Mouse (Mus musculus) small intestine, adult 10 weeks (tissue): ENCODE measurements around the gene Olfr906. TPM values are rescaled to one million over a fixed set of nuclear protein-coding genes. Genes with fewer than 3 reads are reported as not detected.

Experiments used
- polyA plus RNA-seq: library from polyadenylated mRNA; stranded (reverse); fragments of 350-450 nt; fragmentation: Illumina TruSeq; extraction: RNeasy Lipid Tissue Mini Kit (QIAGEN cat#74804); gene quantifications from one replicate; pipeline ENCODE4 v1.2.3, GENCODE M21; 2014; ENCODE audit warnings: low replicate concordance

Olfr906 gene
- not detected for polyA plus RNA-seq

GRCm38 (mm10) chr9:38486785-38487184 is at the start of gene Olfr906:
Gene Olfr906, plus strand, starts transcription at chr9:38487085.

GRCm38 (mm10) chr9:38447352-38447751 is 39.5 kb upstream of the Olfr906 start, which contains the start of gene Olfr902:
Gene Olfr902, plus strand, starts transcription at chr9:38447652.

GRCm38 (mm10) chr9:38462844-38463243 is 24.0 kb upstream of the Olfr906 start, which contains the start of gene Olfr904:
Gene Olfr904, plus strand, starts transcription at chr9:38463144.

GRCm38 (mm10) chr9:38470807-38471206 is 16.1 kb upstream of the Olfr906 start, which contains the start of gene Olfr905:
Gene Olfr905, plus strand, starts transcription at chr9:38471107.

GRCm38 (mm10) chr9:38495501-38495900 is 8.6 kb downstream of the Olfr906 start, which contains the start of gene Olfr907:
Gene Olfr907, plus strand, starts transcription at chr9:38495801.

DNA sequence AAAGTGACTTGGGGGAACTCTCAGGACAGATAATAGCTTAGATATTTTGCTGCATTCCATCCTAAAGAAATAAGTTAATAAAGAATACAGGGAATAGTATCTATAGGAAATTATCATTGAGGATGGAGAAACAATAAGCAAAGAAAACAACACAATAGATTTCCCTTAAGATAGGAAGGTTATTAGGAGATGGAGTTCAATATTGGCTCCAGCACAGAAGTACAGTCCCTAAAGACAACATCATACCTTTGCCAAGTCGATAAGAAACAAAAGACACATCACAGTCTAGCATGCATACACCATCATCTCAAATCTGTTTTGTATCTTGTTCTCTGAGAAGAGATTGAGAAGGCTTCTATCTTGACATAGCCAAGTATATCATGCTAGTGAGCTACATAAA is 34.4 kb downstream of the Olfr906 start, which contains the start of gene Olfr911-ps1:
TSS of gene Olfr911-ps1 (plus strand) at position 301 of the 400 bp plus-strand sequence.

DNA sequence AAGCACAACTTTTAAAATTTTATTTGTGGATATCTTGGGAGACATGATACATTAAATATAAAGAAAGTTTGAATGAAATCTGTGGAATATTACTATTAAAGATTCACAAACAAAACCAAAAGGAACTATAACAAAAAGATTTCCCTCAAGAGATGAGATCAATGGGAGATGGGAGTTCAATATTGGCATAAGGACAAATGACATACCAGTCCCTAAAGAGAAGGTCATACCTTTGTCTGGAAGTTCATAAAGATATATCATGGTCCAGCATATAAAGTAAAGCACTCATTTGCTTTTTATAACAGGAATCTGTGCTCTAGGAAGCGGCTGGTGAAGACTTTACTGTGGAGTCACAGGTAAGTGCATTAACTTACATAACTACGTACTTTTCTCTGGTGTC is 50.7 kb downstream of the Olfr906 start, which contains the start of gene Olfr910:
TSS of gene Olfr910 (plus strand) at position 301 of the 400 bp plus-strand sequence.

Other genes with a start within 250 kb of the Olfr906 start
- gene Olfr143, start 234.3 kb upstream of the Olfr906 start, polyA plus RNA-seq, result not detected
- gene Olfr895, start 219.2 kb upstream of the Olfr906 start, polyA plus RNA-seq, result not detected
- gene Olfr896-ps1, start 196.0 kb upstream of the Olfr906 start, polyA plus RNA-seq, result not detected
- not detected for gene Olfr25, start 158.0 kb upstream of the Olfr906 start, polyA plus RNA-seq
- not detected for gene Olfr898, start 138.7 kb upstream of the Olfr906 start, polyA plus RNA-seq
- gene Olfr250, start 120.2 kb upstream of the Olfr906 start, polyA plus RNA-seq, result not detected
- gene Olfr251, start 110.0 kb upstream of the Olfr906 start, polyA plus RNA-seq, result not detected
- gene Olfr147, start 85.4 kb upstream of the Olfr906 start, polyA plus RNA-seq, result not detected
- gene Olfr901, start 57.6 kb upstream of the Olfr906 start, polyA plus RNA-seq, result not detected
- gene Olfr902, start 39.4 kb upstream of the Olfr906 start, polyA plus RNA-seq, result not detected
- gene Olfr904, start 23.9 kb upstream of the Olfr906 start, polyA plus RNA-seq, result not detected
- gene Olfr905, start 16.0 kb upstream of the Olfr906 start, polyA plus RNA-seq, result not detected
- not detected for gene Olfr907, start 8.7 kb downstream of the Olfr906 start, polyA plus RNA-seq
- not detected for gene Olfr911-ps1, start 34.5 kb downstream of the Olfr906 start, polyA plus RNA-seq
- not detected for gene Olfr910, start 50.8 kb downstream of the Olfr906 start, polyA plus RNA-seq
- gene Olfr912, start 93.1 kb downstream of the Olfr906 start, polyA plus RNA-seq, result not detected
- gene Olfr913, start 105.7 kb downstream of the Olfr906 start, polyA plus RNA-seq, result not detected
- gene Olfr914, start 118.0 kb downstream of the Olfr906 start, polyA plus RNA-seq, result not detected
- gene Olfr916, start 172.8 kb downstream of the Olfr906 start, polyA plus RNA-seq, result not detected
- not detected for gene Olfr917, start 178.8 kb downstream of the Olfr906 start, polyA plus RNA-seq
- not detected for gene Olfr918, start 187.5 kb downstream of the Olfr906 start, polyA plus RNA-seq
- gene Olfr919, start 216.6 kb downstream of the Olfr906 start, polyA plus RNA-seq, result not detected
- gene Vwa5a, start 231.2 kb downstream of the Olfr906 start, polyA plus RNA-seq, result 71.8 TPM